Mouse (Mus musculus) kidney, postnatal 10 days (tissue): ENCODE measurements around the gene Gm45233.

Experiments
- DNase-seq: peaks from one replicate; pipeline ENCODE4 v3.0.0; 2021; ENCODE audit warnings: mixed read lengths

Gene Gm45233

GRCm38 (mm10) chr7:43451726-43452125 is 7.8 kb downstream of the Gm45233 start:
- DNase-seq = no peak

- DNase-seq = peak; percentile 40
Observed at GRCm38 (mm10) chr7:43452609-43453008, 8.7 kb downstream of the Gm45233 start.

- DNase-seq = peak; percentile 55
Observed at GRCm38 (mm10) chr7:43453599-43454355, 9.8 kb downstream of the Gm45233 start.

GRCm38 (mm10) chr7:43454371-43454770 is 10.4 kb downstream of the Gm45233 start:
- DNase-seq = no peak

- no peak for DNase-seq
Observed at GRCm38 (mm10) chr7:43462851-43463250, 18.9 kb downstream of the Gm45233 start, which contains the start of gene Vsig10l. TSS of gene Vsig10l (plus strand) at chr7:43463151.

- DNase-seq = no peak
Observed at GRCm38 (mm10) chr7:43463976-43464375, 20.0 kb downstream of the Gm45233 start.

GRCm38 (mm10) chr7:43464864-43465343 is 21.0 kb downstream of the Gm45233 start:
- DNase-seq = peak; percentile 41

GRCm38 (mm10) chr7:43465344-43466098 is 21.6 kb downstream of the Gm45233 start:
- peak; percentile 95 for DNase-seq

GRCm38 (mm10) chr7:43466099-43466694 is 22.3 kb downstream of the Gm45233 start:
- peak; percentile 92 for DNase-seq

GRCm38 (mm10) chr7:43470373-43470772 is 26.4 kb downstream of the Gm45233 start:
- DNase-seq = peak; percentile 51

GRCm38 (mm10) chr7:43475706-43476105 is 31.8 kb downstream of the Gm45233 start:
- peak; percentile 40 for DNase-seq

- DNase-seq = no peak
Observed at GRCm38 (mm10) chr7:43476376-43476775, 32.4 kb downstream of the Gm45233 start.

- DNase-seq = no peak
Observed at GRCm38 (mm10) chr7:43481191-43481590, 37.3 kb downstream of the Gm45233 start.

GRCm38 (mm10) chr7:43482090-43482716 is 38.3 kb downstream of the Gm45233 start:
- peak; percentile 70 for DNase-seq

GRCm38 (mm10) chr7:43483236-43483635 is 39.3 kb downstream of the Gm45233 start:
- peak; percentile 69 for DNase-seq

- no peak for DNase-seq
Observed at GRCm38 (mm10) chr7:43488646-43489045, 44.7 kb downstream of the Gm45233 start.

- DNase-seq = no peak
Observed at GRCm38 (mm10) chr7:43489631-43490125, 45.8 kb downstream of the Gm45233 start, which contains the start of gene Iglon5. TSS of gene Iglon5 (minus strand) at chr7:43490075.

- DNase-seq = peak; percentile 67
Observed at GRCm38 (mm10) chr7:43490182-43490584, 46.3 kb downstream of the Gm45233 start.

GRCm38 (mm10) chr7:43490861-43491260 is 46.9 kb downstream of the Gm45233 start:
- no peak for DNase-seq

- DNase-seq = peak; percentile 72
Observed at GRCm38 (mm10) chr7:43495343-43496021, 51.6 kb downstream of the Gm45233 start.

GRCm38 (mm10) chr7:43511707-43512478 is 68.0 kb downstream of the Gm45233 start:
- no peak for DNase-seq
